Mouse (Mus musculus) layer of hippocampus, postnatal 25 days (tissue): Measurements from ENCODE around the gene Olfr1371. TPM values are rescaled to one million over a fixed set of nuclear protein-coding genes. Genes with fewer than 3 reads are reported as not detected.
A peak's percentile ranks its signal among the peaks of the same experiment; 100 is the strongest.

Experiments used
- DNase-seq, 2 experiments: peaks; one replicate each; pipeline ENCODE4 v3.0.0; 2022; ENCODE audit warnings: mixed read lengths in 2 of 2, low spot score in 1 of 2; ENCODE audit errors: extremely low spot score in 1 of 2
- total RNA-seq, 2 experiments: library from RNA; stranded (reverse); gene quantifications; 2 replicates each; pipeline ENCODE4 v1.2.3; 2021

Gene Olfr1371
- not detected for total RNA-seq

DNA sequence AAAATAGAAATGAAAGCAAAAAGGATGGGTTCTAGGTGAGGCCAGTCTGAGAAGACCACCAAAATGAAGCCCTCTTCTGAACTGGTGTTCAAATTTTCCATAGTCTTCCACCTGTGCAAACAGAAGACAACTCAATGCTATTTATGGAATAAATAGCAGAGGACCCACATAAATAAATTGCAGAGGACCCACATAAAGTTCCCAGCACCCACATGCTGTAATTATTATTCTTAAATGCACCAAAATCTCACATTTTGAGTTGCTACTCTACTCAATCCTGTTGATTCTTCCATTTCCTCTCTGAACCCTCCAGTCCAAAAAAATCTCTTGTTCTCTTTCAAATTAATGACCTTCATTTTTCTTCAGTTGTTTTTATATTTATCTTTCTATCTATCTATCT is at the start of gene Olfr1371:
Olfr1371 (minus strand) TSS at position 101 of the 400 bp plus-strand sequence.
- no peak for DNase-seq

DNA sequence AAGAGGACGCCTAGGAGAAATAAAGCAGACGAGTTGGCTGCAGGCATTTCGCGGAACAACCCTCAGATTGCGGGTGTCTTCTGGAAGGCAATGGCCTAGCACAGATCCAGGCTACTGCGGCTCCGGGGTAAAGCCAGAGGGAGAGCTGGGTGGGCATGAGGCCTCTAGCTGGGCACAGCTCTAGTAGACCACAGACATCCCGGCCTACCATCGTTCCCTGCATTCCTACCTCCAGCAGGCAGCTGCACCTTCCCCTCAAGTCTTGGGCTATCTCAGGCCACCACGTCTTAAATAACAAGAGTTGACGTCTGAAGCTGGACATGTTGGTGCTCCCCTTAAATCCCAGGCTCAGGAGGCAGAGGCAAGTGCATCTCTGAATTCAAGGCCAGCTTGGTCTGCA is 48.6 kb upstream of the Olfr1371 start:
- no peak for DNase-seq

DNA sequence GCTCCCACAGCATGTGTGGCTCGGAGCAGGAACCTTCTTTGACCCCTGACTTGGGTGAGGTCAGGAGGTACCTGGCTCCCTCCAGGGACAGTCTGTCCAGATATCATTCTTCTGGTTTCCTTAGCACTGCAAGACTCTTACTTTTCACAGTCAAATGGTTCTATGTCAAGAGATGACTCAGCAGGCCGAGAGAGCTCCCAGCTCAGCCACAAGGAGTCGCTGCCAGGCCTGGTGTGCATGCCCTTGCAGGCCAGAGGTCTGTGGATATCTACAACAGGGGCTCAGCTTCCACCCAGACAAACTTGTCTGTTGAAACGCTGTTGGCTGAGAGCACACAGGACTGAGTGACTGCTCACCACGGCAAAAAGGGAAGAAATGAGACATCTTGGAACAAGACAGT is 48.1 kb upstream of the Olfr1371 start:
- no peak for DNase-seq

DNA sequence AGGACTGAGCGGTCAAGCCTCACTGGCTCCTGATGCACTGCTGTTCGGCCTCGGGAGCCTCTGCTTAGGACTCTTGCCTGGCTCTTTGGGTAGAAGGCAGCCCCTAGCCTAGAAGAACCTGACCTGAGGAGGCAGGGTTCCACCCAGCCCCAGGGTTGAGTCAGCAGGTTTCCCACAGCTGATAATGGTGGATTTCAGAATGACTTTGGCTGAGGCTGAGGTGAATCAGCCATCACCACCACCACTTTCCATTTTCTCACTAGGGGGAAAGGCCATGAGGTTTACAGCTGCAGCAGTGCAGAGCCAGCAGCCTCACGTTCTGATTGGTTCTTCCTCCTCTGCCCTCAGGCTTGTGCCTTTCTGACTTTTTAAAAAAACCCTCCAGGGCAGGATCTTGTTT is 47.1 kb upstream of the Olfr1371 start:
- DNase-seq: no peak

DNA sequence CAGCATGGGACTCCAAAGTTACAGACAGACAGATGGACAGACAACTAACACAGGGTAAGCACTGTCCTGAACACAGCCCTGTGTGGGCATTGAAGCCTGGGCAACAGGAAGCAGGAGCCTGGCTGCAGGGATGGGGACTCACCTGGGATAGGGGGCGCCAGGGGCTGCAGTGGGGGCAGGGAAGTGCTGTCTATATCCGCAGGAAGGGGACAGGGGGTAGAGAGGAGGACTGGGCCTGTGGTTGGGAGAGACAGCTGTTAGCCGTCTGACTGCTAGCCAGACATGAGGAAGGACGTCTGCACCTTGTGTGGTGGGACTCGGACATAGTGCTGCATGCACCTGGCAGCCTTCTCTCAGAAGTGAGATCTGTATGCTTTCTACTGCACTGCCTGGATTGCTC is 44.9 kb upstream of the Olfr1371 start:
- DNase-seq: no peak

DNA sequence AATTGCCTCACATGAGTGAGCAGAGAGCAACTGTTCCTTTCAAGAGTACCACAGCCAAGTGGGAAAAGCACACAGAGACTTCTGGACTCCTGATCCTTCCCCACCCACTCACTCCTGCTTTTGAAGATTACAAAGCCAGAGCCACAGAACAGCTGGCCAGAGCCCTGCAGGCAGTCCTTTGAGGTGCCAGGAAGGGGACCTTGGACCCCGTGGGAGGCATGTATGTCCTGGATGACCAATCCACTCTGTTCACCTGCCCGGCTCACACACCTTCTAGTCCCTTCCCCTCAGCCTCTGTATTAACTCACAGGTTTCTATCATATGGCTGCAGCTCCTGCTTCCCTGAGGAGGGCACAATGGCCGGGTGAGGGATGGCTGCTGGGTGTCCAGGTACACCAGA is 43.6 kb upstream of the Olfr1371 start:
- no peak for DNase-seq

DNA sequence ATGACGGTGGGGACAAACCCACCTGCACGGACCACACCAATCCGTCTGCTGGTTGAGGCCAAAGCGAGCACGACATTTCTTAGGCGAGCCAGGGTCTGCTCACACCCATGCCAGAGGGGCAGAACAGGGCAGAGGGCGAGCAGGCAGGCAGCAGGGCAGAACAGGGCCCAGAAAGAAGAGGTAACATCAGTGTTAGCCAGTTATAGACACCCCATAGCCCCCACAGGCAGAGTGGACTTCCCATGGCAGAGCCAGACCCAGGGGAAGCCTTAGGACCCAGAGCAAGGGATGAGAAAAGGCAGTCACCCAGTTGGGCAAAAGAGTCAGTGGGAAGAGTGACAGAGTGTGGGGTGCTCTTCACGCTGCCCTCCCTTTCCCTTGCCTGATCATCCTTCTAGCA is 41.3 kb upstream of the Olfr1371 start:
- DNase-seq: no peak

DNA sequence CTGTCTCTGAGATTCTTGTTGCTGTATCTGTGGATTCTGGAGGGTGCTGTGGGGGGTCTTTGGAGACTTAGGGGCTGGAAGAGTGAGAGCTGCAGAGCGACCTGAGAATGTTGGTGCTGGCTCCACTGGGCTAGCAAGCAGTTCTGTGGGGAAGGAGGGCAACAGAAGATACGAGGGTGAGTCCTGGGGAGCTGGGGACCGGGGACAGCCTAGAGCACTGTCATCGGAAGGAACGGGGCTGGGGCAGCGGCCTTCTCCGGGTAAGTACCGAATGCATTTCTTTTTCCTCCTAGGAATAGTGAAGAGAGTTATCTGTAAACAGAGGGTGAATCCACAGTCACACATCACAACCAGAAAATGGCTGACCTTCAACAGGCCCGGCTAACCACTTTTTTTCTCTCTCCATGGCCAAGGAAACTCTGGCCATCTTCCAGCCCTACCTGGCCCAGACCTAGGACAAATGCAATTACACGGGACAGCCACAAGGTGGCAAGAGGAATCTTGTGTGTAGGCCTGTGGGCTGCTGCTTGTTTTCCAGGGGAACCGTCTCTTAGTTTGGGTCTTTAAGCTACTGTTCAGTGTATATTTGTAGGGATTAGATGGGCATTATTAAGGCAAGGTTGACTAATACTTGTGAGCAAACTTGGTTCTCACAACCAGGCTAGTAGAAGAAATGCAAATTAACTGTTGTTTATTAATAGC is 40.0 kb upstream of the Olfr1371 start:
- DNase-seq: peak; percentile 30 to 44

DNA sequence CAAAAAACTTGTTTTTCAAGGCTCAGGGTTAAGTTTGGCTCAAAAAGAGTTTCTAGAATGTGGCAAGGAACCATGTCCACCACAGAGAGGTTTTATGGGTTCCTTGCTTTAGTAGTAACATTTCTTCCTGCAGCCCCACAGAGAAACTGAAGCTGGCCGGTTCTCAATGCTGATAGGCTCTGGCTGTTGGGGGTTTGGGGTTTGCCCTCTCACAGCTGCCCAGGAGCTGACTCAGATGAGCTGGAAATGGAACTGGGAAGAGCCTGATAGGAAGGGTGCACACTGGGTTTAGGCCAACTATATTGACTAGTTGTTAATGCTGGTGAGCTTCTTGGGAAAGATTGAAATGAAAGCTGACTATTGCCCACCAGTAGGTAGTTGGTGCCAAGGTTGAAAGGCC is 38.9 kb upstream of the Olfr1371 start:
- DNase-seq: no peak

DNA sequence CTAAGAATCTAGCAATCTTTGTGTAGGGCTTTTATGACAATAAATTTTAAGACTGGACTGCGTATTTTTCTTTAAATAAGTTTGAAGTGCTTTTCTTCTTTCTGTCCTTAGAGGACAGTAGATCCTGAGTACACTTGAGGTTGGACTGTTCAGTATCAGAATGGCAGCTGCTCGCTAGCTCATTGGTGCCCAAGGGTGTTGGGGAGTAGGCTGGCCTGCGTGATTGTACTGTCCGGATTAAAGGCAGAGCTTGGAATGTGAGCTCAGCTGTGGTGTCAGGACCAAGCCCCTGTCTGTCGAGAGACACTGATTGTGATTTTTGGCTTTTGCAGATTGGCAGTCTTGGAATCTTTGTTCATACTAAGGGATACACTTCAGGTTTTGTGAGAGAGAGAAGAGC is 38.0 kb upstream of the Olfr1371 start:
- DNase-seq: no peak

DNA sequence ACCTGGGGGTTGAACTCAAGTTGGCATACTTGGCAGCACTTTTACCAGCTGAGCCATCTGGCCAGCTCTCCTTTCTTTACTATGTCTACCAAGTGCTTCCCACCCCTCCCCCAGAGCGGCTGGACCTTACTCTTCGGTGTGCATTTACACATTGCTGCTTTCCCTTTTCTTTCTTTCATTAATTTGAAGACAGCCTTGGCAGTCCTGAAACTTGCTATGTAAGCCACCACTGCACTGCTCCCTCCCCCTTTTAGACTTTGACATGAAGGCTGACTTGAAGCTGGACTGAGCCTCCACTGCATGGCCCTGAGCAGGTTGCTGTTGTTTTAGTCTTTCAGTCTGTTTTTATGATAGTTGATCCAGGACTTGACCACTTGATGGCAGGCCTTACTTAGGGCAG is 35.7 kb upstream of the Olfr1371 start:
- no peak for DNase-seq

DNA sequence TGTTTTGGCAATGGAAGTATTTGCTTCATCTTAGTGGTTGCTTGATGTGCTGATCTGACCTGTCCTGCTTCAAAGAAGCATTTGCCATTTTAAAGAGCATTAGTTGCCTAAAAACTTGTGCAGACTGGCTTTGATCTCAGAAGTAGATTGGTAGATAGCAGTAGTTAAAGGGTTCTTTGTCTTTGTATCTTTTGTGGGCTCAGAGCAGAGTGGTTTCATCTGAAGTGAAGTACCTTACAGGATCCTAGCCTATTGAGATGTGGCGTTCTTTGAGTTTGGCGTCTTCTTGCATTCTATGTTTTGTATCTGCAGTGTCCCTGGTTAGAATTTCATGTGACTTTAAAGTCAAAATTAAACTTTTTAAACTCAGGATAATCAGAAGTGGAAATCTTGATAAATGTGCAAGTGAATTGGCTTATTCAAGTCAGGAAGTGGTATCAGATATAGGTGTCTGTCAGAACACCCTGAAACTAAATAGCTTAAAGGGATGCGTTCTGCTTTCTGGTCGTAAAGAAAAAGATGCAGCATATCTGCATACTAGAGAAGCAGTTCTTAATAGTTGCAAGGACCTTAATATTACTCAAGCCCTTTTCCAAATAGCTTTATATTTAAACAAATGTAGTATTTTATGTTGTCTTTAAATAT is 27.2 kb upstream of the Olfr1371 start:
- DNase-seq: no peak

DNA sequence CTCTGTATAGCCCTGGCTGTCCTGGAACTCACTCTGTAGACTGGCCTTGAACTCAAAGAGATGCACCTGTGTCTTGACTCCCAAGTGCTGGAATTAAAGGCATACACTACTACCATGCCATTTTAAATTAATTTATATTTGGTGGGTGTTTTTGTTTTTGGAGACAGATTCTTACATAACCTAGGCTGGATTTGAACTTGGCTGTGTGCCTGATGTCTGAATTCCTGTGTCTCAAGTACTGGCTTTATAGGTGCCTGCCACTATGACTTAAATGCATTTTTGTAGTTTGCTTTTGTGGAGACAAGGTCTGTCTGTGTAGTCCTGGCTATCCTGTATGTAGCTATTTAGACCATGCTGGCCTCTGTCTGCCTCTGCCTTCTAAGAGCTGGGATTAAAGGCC is 20.7 kb upstream of the Olfr1371 start:
- DNase-seq: no peak

DNA sequence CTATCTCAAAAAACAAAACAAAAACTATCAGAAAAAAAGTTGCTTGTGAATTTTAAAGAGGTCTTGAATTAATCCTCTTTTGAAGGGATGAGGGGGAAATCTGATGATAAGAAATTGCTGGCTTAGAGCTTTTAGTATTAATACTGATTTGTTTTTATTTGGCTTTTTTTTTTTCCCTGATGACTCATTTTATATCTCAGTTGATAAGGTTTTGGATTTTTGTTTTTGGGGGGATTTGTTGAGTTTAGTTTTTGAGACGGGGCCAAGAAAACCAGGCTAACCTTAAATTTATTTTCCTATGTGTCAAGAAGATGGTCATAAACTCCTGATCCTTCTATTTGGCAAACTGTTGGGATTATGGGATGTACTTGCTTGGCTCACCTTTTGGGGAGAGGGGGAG is 20.1 kb upstream of the Olfr1371 start:
- DNase-seq: no peak

DNA sequence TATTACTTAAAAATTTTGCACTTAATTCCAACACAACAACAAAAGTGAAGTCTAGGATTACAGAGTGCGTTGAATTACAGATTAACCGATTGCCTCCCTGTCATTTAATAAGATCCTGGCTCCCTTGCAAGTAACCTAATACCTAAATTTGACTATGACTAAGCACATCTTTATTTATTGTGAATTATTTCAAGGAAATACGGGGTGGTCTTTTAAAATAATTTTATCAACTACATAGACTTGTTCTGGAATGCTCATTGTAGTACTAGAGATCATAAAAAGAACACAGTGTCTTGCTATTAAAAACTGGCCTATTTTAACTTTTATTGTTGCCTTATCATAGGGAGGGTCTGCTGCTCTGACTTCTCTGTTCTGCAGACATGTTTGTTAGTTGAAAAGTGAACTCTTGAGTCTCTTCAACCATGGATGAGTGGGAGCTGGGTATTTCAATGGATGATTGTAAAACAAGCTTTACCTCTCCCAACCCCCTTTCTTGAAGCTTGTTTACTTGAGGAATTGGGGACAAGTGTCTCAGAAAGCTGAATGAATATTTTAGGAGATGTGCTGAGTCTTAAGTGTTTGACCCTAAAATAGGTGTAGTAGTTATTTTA is 19.4 kb upstream of the Olfr1371 start:
- DNase-seq: no peak

DNA sequence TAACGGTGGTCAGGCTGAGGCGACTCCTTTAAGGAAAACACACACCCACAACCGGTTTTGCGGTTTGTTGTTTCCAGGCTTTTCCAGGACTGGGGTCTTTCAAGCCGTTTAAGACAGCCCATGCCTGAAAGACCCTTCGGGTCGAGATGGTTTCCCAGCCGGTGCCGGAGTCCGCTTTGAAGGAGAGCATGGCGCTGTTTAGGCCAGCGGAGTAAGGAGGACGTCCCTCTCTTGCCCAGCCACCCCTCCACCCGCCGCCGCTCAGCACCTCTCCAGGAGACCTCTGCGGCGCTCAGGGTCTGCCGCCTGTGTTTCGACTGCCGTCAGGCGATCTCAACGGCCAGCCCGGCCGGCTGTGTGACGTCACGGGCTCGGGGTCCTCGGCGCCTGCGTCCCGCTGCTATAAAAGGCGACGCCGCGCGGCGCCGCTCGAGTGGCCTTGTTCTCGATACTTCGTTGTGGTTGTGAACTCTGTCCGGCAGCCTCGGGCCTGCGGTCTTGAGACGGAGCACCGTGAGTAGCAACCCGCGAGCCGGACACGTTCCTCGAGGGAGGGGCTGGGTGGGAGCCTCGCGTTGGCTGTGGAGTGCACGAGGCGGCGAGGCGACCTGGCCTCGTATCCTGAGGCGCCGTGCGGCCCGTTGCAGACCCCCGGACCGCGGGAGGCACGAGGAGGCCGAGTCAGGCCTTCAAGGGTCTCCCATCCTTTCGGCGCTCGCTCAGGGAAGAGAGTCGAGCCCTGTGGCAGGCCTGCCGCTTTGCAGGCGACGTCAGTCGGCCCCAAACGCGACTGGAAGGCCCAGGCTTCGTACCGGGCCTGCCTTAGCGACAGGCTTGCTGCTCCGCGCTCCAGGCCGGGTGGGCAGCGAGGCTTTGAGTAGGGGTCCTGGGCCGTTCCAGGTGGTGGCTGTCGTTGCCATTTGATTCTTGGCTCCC is 18.1 kb upstream of the Olfr1371 start, which contains the start of gene Skp1a:
Skp1a (plus strand) TSS at position 390 of the 936 bp plus-strand sequence.
- peak; percentile 91 to 99 for DNase-seq

DNA sequence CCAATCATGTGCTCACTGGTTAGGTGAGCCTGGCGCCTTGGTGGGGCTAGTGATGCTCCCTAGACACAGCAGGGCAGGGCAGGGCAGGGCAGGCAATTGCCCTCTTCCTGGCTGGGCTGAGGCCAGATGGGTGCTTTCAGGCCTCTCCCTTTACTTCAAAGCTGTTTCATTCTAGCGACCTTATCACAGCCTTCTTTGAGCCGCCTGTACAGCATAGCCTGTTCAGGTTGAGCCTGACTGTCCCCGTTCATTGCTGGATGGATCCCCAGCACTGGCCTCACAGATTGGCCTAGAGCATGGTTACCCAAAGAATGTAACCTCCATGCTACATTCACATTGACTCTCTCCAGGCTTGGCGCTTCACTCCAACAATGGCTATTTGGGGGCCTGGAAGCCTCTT is 16.9 kb upstream of the Olfr1371 start:
- no peak for DNase-seq

DNA sequence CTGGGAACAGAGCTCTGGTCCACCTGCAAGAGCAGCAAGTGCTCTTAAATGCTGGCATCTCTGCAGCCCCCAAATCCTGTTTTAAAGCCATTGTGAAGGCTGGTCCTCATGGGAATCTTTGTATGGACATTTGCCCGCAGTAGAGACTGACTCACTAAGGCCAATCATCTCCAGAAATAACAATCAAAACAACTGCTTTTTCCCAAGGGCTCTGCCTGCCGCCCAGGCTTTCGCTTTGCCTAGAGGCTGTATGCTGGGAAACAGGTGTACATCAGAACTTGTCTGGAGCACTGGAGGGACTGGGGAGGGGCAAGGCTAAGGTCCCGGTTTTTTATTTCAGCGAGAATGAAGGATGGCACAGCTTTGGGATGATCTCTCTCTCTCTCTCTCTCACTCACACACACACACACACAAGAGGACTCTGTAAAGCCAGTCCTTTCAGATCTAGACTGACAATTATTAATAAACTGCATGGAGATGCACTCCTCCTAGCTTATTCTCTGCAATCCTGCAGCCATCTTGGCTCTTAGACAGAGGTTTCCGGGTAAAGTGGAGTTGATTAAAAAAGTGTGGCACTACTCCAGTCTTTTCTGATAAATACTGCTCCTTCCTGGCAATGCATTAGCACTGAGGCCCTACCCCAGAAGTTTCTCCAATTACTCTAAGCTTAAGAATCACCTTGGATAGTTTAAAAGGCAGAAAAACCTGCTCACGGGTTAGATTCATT is 15.1 kb upstream of the Olfr1371 start:
- no peak for DNase-seq

DNA sequence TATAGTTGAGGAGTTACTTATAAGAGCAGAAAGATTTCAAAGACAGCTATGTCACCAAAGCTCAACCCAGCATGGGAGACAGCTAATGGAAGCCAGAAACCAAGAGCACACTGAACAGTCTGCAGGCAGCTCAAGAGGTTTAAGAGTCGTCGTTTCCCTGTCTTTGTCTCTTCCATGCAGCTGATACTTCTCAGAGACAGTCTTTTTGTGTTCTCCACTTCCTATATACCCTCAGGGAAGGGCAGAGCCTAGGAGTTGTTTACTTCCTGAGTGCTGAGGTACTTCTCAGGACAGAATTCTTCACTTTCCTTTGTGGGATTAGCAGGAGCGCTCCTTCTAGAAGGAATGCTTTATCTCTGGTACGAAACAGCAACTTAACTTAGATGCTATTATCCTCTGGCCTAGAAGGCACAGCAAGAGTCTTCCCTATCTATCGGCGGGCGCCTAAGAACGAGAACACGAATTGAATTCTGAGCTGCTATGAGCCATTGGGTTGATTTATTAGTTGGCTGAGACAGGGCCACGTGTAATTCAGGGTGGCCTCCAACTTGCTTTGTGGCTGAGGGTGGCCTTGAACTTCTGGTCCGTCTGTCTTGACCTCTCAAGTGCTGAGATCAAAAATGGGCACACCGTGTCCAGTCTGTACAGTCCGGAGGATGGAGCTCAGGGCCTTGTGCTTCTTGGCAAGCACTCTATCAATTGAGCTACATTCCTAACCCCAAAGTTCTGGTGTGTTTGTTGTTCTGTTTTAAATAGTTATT is 13.9 kb upstream of the Olfr1371 start:
- DNase-seq: no peak
